Mouse (Mus musculus) colon, adult 2 months (tissue): ENCODE measurements around the gene Prepl. TPM values are rescaled to one million over a fixed set of nuclear protein-coding genes. Genes with fewer than 3 reads are reported as not detected.

Experiments used
- polyA plus RNA-seq: library from polyadenylated mRNA; depleted of rRNA; stranded (reverse); fragments of >200 nt; gene quantifications from 2 replicates; pipeline ENCODE4 v1.2.3, GENCODE M21; 2012; rRNA removed

The Prepl gene
- 8.5 and 10.2 TPM in 2 replicates for polyA plus RNA-seq

GRCm38 (mm10) chr17:85090120-85091099, at the start of gene Prepl, which contains the start of gene Camkmt:
TSS of gene Prepl (minus strand) at chr17:85090241.
TSS of gene Camkmt (plus strand) at chr17:85090552.

GRCm38 (mm10) chr17:85028093-85028739, 61.8 kb downstream of the Prepl start, which contains the start of gene Slc3a1:
TSS of gene Slc3a1 (plus strand) at chr17:85028376.

Other genes starting within 250 kb of the Prepl start
- 17.3 and 21.0 TPM in 2 replicates for gene Ppm1b, start 133.5 kb downstream of the Prepl start, polyA plus RNA-seq
- gene Slc3a1, start 61.9 kb downstream of the Prepl start, polyA plus RNA-seq = 6.5 and 11.6 TPM in 2 replicates
- 8.3 and 9.2 TPM in 2 replicates for gene Camkmt, start 311 bp upstream of the Prepl start, polyA plus RNA-seq